Mouse (Mus musculus) retina, postnatal 1 day (tissue): Measurements from ENCODE around the gene Ifitm1.
"Not testable (repeated sequence)": the region's sequence is repeated elsewhere in the genome, so short reads cannot be mapped to it uniquely, and the experiment has no call there.

ENCODE experiments used
- DNase-seq: peaks from one replicate; pipeline ENCODE4 v3.0.0-alpha.2; 2012

The Ifitm1 gene

DNA sequence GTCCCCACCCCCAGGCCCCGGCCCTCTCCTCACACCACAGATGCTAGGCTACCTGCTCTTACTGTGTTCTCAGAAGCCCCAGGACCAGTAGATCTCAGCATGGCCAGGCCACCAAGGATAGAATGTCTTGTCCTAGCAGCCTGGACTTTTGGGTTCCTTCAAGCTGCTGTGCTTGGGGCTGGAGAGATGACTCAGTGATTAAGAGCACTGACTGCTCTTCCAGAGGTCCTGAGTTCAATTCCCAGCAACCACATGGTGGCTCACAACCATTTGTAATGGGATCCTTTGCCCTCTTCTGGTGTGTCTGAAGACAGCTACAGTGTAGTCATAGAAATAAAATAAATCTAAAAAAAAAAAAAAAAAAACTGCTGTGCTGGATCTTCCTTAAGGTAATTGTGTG, 50.8 kb downstream of the Ifitm1 start, which contains the start of gene Ifitm6:
TSS of gene Ifitm6 (minus strand) at position 101 of the 400 bp plus-strand sequence.
- DNase-seq, result not testable (repeated sequence)

DNA sequence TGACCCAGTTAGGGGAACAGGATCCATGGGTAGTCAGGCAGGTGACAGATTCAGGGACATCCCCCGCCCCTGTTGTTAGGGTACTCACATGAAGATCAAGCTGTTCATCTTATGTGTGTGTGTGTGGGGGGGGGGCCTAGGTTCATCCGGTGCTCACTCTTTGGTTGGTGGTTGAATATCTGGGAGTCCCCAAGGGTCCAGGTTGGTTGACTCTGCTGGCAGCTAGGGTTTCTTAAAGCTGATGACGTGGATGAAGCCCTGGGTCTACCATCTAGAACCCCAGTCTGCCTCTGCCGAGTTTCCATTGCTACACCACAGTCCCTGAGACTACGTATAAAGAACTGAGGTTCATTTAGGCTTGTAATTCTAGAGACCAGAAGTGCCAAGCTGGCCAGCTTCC, 52.0 kb downstream of the Ifitm1 start:
- no peak for DNase-seq
